Mouse (Mus musculus): ENCODE measurements around the gene Dbn1.

DNA sequence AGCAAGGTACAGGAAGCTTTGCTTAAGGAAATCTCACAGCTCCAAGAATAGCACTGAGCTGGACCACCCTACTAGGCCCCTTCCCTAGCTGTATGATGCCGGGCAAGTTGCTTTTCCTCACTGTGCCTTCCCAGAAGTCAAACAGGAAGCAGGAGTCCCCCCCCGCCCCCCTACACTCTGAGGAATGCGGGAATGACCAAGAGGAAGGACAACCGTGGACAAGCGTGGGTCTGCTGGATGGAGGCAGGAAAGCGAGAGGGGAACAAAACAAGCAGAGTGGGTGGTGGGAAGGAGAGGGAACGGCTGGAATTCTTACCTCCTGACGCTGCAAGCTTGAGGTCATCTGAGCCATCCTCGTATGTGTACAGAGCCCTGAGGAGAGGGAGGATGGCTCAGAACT is 4.8 kb downstream of the Dbn1 start:
- TF ChIP-seq CTCF (IDR thresholded peaks at IDR 0.05; ENCODE audit: borderline replicate concordance, insufficient read depth, low read depth, low read length) (no peak), POLR2A (IDR thresholded peaks at IDR 0.05; ENCODE audit: borderline replicate concordance, insufficient read depth, low read length) (no peak)

All from cerebellum, adult 2 months (tissue).